Mouse (Mus musculus): ENCODE data around the gene R3hcc1l.

- TF ChIP-seq POLR2A (IDR thresholded peaks at IDR 0.05; ENCODE audit: borderline replicate concordance, control insufficient read depth, low read depth, low read length) (no peak), CTCF (IDR thresholded peaks at IDR 0.05; ENCODE audit: control insufficient read depth, insufficient read depth, low read length) (no peak)
Observed at GRCm38 (mm10) chr19:42612654-42613053, 94.1 kb downstream of the R3hcc1l start, which contains the start of gene Loxl4.

Data from bone marrow, adult 2 months (tissue).